Mouse (Mus musculus) CH12.LX (cell line): Measurements from ENCODE around the gene Cabin1. TPM values are rescaled to one million over a fixed set of nuclear protein-coding genes. Genes with fewer than 3 reads are reported as not detected.

Source experiments
- DNase-seq: peaks from one replicate; pipeline ENCODE4 v3.0.0-alpha.2; 2013; ENCODE audit errors: extremely low read depth
- H3K27ac ChIP-seq: 2 replicates; pipeline ENCODE4 v1.5.1; 2012; ENCODE audit warnings: low read depth, mild to moderate bottlenecking, control low read depth, moderate library complexity; ENCODE audit not compliant: insufficient read depth
- H3K27me3 ChIP-seq: replicated peaks from 2 replicates; pipeline ENCODE3; 2012; ENCODE audit warnings: inconsistent platforms
- H3K36me3 ChIP-seq, 2 experiments: replicated peaks in 1 of 2; 2 replicates each; pipeline versions ENCODE3 to v1.6.1; 2012; ENCODE audit warnings: inconsistent platforms in 1 of 2, low read length in 1 of 2, mild to moderate bottlenecking in 1 of 2, mixed read lengths in 1 of 2, moderate library complexity in 1 of 2; ENCODE audit not compliant: control insufficient read depth in 1 of 2, insufficient read depth in 1 of 2
- H3K4me1 ChIP-seq, 2 experiments: 2 replicates each; pipeline ENCODE4 v1.6.1; 2012; ENCODE audit warnings: inconsistent platforms in 1 of 2, moderate library complexity in 1 of 2; ENCODE audit not compliant: insufficient read depth in 2 of 2, control insufficient read depth in 1 of 2
- H3K4me2 ChIP-seq: 2 replicates; pipeline ENCODE4 v1.6.1; 2012; ENCODE audit warnings: low read depth, mild to moderate bottlenecking, control low read depth; ENCODE audit not compliant: poor library complexity, insufficient read depth, severe bottlenecking
- H3K4me3 ChIP-seq, 3 experiments: fragments of 150-350 bp in 1 of 3; sonication (generic) in 1 of 3; replicated peaks in 1 of 3; 2 replicates each; pipeline versions ENCODE3 to v1.5.1; 2011 to 2012; ENCODE audit warnings: low read depth in 2 of 3, low read length in 2 of 3, mild to moderate bottlenecking in 2 of 3, moderate library complexity in 2 of 3, control low read depth in 1 of 3, improper control_type of control experiment in 1 of 3, inconsistent platforms in 1 of 3, mixed read lengths in 1 of 3; ENCODE audit not compliant: poor library complexity in 1 of 3
- H3K79me2 ChIP-seq: replicated peaks from 2 replicates; pipeline ENCODE4 v1.6.1; 2012; ENCODE audit warnings: mild to moderate bottlenecking, moderate library complexity; ENCODE audit not compliant: control insufficient read depth, poor library complexity, insufficient read depth, severe bottlenecking; ENCODE audit errors: extremely low read depth
- H3K9ac ChIP-seq: 2 replicates; pipeline ENCODE4 v1.6.1; 2012; ENCODE audit warnings: low read depth, mild to moderate bottlenecking, control low read depth, moderate library complexity; ENCODE audit not compliant: insufficient read depth
- H3K9me3 ChIP-seq: replicated peaks from 2 replicates; pipeline ENCODE3; 2012; ENCODE audit warnings: low read length, inconsistent platforms, mixed read lengths
- CHD2 ChIP-seq: IDR thresholded peaks from 2 replicates; pipeline ENCODE4 v1.6.1; 2011; ENCODE audit warnings: low read length, improper control_type of control experiment
- E2F4 ChIP-seq: IDR thresholded peaks from 2 replicates; pipeline ENCODE4 v1.6.1; 2011; ENCODE audit warnings: low read depth, low read length, improper control_type of control experiment; ENCODE audit not compliant: insufficient replicate concordance
- ELF1 ChIP-seq: IDR thresholded peaks from 2 replicates; pipeline ENCODE4 v1.6.1; 2014; ENCODE audit warnings: low read depth, mild to moderate bottlenecking, inconsistent platforms, low read length, improper control_type of control experiment
- EP300 ChIP-seq: IDR thresholded peaks from 2 replicates; pipeline ENCODE4 v1.6.1; 2011; ENCODE audit warnings: low read length, improper control_type of control experiment
- ETS1 ChIP-seq: conservative IDR thresholded peaks from 2 replicates; pipeline ENCODE4 v1.6.1; 2012; ENCODE audit warnings: low read depth, mild to moderate bottlenecking, inconsistent platforms, low read length, improper control_type of control experiment, moderate library complexity
- IRF4 ChIP-seq: IDR thresholded peaks from 2 replicates; pipeline ENCODE4 v1.6.1; 2014; ENCODE audit warnings: low read depth, mild to moderate bottlenecking, inconsistent platforms, low read length, improper control_type of control experiment
- JUN ChIP-seq: IDR thresholded peaks from 2 replicates; pipeline ENCODE4 v1.6.1; 2011; ENCODE audit warnings: low read depth, mild to moderate bottlenecking, low read length, improper control_type of control experiment, moderate library complexity; ENCODE audit not compliant: insufficient read depth
- KAT2A ChIP-seq: IDR thresholded peaks from 2 replicates; pipeline ENCODE4 v1.6.1; 2012; ENCODE audit warnings: low read length, improper control_type of control experiment, inconsistent platforms; ENCODE audit not compliant: insufficient replicate concordance
- MAFK ChIP-seq: IDR thresholded peaks from 2 replicates; pipeline ENCODE4 v1.6.1; 2011; ENCODE audit warnings: low read length, improper control_type of control experiment; ENCODE audit not compliant: insufficient replicate concordance
- MAZ ChIP-seq: IDR thresholded peaks from 2 replicates; pipeline ENCODE4 v1.6.1; 2012; ENCODE audit warnings: low read depth, mild to moderate bottlenecking, inconsistent platforms, low read length, improper control_type of control experiment, moderate library complexity
- MYC ChIP-seq: IDR thresholded peaks from 2 replicates; pipeline ENCODE4 v1.6.1; 2011; ENCODE audit warnings: low read depth, mild to moderate bottlenecking, improper control_type of control experiment, low read length
- NRF1 ChIP-seq: IDR thresholded peaks from 2 replicates; pipeline ENCODE4 v1.6.1; 2014; ENCODE audit warnings: low read depth, mild to moderate bottlenecking, inconsistent platforms, low read length, improper control_type of control experiment, moderate library complexity
- POLR2A ChIP-seq: IDR thresholded peaks from 2 replicates; pipeline ENCODE4 v1.6.1; 2011; ENCODE audit warnings: low read depth, mild to moderate bottlenecking, improper control_type of control experiment, low read length
- RAD21 ChIP-seq: IDR thresholded peaks from 2 replicates; pipeline ENCODE4 v1.6.1; 2011; ENCODE audit warnings: low read depth, mild to moderate bottlenecking, low read length, improper control_type of control experiment, moderate library complexity
- RCOR1 ChIP-seq: conservative IDR thresholded peaks from 2 replicates; pipeline ENCODE4 v1.6.1; 2012; ENCODE audit warnings: low read depth, mild to moderate bottlenecking, inconsistent platforms, low read length, improper control_type of control experiment
- SMC3 ChIP-seq: IDR thresholded peaks from 2 replicates; pipeline ENCODE4 v1.6.1; 2011; ENCODE audit warnings: low read depth, low read length, improper control_type of control experiment
- UBTF ChIP-seq: IDR thresholded peaks from 2 replicates; pipeline ENCODE4 v1.6.1; 2012; ENCODE audit warnings: low read depth, mild to moderate bottlenecking, inconsistent platforms, low read length, improper control_type of control experiment, moderate library complexity
- ZC3H11A ChIP-seq: IDR thresholded peaks from 2 replicates; pipeline ENCODE4 v1.6.1; 2012; ENCODE audit warnings: low read depth, mild to moderate bottlenecking, inconsistent platforms, low read length, improper control_type of control experiment
- ZKSCAN1 ChIP-seq: IDR thresholded peaks from 2 replicates; pipeline ENCODE4 v1.6.1; 2012; ENCODE audit warnings: low read depth, inconsistent platforms, low read length, improper control_type of control experiment, borderline replicate concordance
- dilution Hi-C: fragments of 300-500 bp; cut with MboI; formaldehyde crosslinking; loops from 2 replicates; pipeline ENCODE4 v1.14.3; 2020; ENCODE audit warnings: low sequenced_read_pairs; ENCODE audit not compliant: extremely low pct_unique_long_range_greater_than_20kb, extremely low pct_ligation_motif_present
- in situ Hi-C: fragments of 300-500 bp; cut with MboI; formaldehyde crosslinking; loops from 3 replicates; pipeline ENCODE4 v1.14.3; 2019; ENCODE audit warnings: low sequenced_read_pairs, low pct_ligation_motif_present, low pct_unique_long_range_greater_than_20kb, mixed read lengths
- polyA plus RNA-seq: library from polyadenylated mRNA; unstranded; fragments of >175 nt; gene quantifications from 2 replicates; pipeline ENCODE4 v1.2.1, GENCODE M21; 2012; ENCODE audit warnings: low read depth; ENCODE audit not compliant: insufficient read length
- total RNA-seq, 2 experiments: library from RNA; depleted of rRNA; stranded (reverse); fragments of 300-350 nt in 1 of 2; fragments of >200 nt in 1 of 2; gene quantifications; 2 replicates each; pipeline ENCODE4 v1.2.3; 2012 to 2014

Cabin1 gene
- total and polyA plus RNA-seq, 3 experiments, result 12.0 to 46.0 (median 29.0) TPM

- no peak for TF ChIP-seq ZC3H11A
- TF ChIP-seq MAFK, result no peak
These were observed 67.4 kb downstream of the Cabin1 start (continued) for GRCm38 (mm10) chr10:75696597-75697355.

GRCm38 (mm10) chr10:75695521-75695920 is 68.6 kb downstream of the Cabin1 start:
- no peak for DNase-seq
- H3K27me3 ChIP-seq, result no peaks in the 10 kb centered on the region
- H3K4me3 ChIP-seq, result no peak overlapping the region
- dilution Hi-C loops, result no loop called here
- in situ Hi-C loops, result no loop called here
- TF ChIP-seq UBTF, result no peak
- TF ChIP-seq KAT2A, result no peak
- no peak for TF ChIP-seq RCOR1
- TF ChIP-seq NRF1, result no peak
- no peak for TF ChIP-seq EP300
- no peak for TF ChIP-seq CHD2
- no peak for TF ChIP-seq E2F4
- TF ChIP-seq POLR2A, result no peak
- no peak for TF ChIP-seq RAD21
- peaks cover 93 to 99% of the 10 kb centered on the region in 2 experiments for H3K36me3 ChIP-seq
- H3K79me2 ChIP-seq, result no peaks in the 10 kb centered on the region; the same call in 1 of the 2 replicates
- no peaks in the 10 kb centered on the region for H3K9me3 ChIP-seq
- no peak overlapping the region for H3K4me2 ChIP-seq
- H3K9ac ChIP-seq, result no peak overlapping the region
- peaks cover 6 to 65% of the 10 kb centered on the region in 2 experiments for H3K4me1 ChIP-seq
- no peak overlapping the region for H3K27ac ChIP-seq

GRCm38 (mm10) chr10:75695078-75695477 is 69.1 kb downstream of the Cabin1 start:
- Histone ChIP-seq H3K27me3 (no peaks in the 10 kb centered on the region), H3K4me3 (no peak overlapping the region), H3K79me2 (no peaks in the 10 kb centered on the region; the same call in 1 of the 2 replicates), H3K9me3 (no peaks in the 10 kb centered on the region), H3K36me3 (peaks cover 91 to 96% of the 10 kb centered on the region in 2 experiments), H3K4me2 (no peak overlapping the region), H3K27ac (no peak overlapping the region), H3K4me1 (peaks cover 6 to 61% of the 10 kb centered on the region in 2 experiments), H3K9ac (no peak overlapping the region)
- DNase-seq, result no peak
- in situ Hi-C loops, result no loop called here
- no peak for TF ChIP-seq ZKSCAN1
- TF ChIP-seq MAZ, result no peak
- no peak for TF ChIP-seq MYC
- no peak for TF ChIP-seq ETS1
- no peak for TF ChIP-seq ZC3H11A
- TF ChIP-seq RAD21, result no peak
- no peak for TF ChIP-seq SMC3
- TF ChIP-seq JUN, result no peak
- no peak for TF ChIP-seq ELF1
- TF ChIP-seq IRF4, result no peak
- dilution Hi-C loops, result no loop called here
